Mouse (Mus musculus) embryonic facial prominence, embryonic 11.5 days (tissue): ENCODE results near the gene Dlgap5. TPM values are rescaled to one million over a fixed set of nuclear protein-coding genes. Genes with fewer than 3 reads are reported as not detected.

Experiments used
- ATAC-seq: fragments of 200-750 bp; cut with Nextera tagmentation; replicated peaks from 2 replicates; pipeline ENCODE4 v1.8.0; 2017; ENCODE audit warnings: low read depth; ENCODE audit not compliant: insufficient number of reproducible peaks, low FRiP score, low TSS enrichment
- DNase-seq: peaks from one replicate; pipeline ENCODE4 v3.0.0-alpha.2; 2015; ENCODE audit warnings: low spot score
- H3K27ac ChIP-seq: fragments of 300-500 bp; sonication (generic); replicated peaks from 2 replicates; pipeline ENCODE4 v1.5.1; 2014; ENCODE audit warnings: mild to moderate bottlenecking, low read depth, low read length, control low read depth
- H3K27me3 ChIP-seq: fragments of 300-500 bp; sonication (generic); 2 replicates; pipeline ENCODE4 v1.6.1; 2014; ENCODE audit warnings: mild to moderate bottlenecking, low read length, moderate library complexity, mixed read lengths; ENCODE audit not compliant: control insufficient read depth, insufficient read depth
- H3K36me3 ChIP-seq: fragments of 300-500 bp; sonication (generic); replicated peaks from 2 replicates; pipeline ENCODE4 v1.6.1; 2014; ENCODE audit warnings: low read depth, mild to moderate bottlenecking, low read length, moderate library complexity, mixed read lengths; ENCODE audit not compliant: control insufficient read depth, insufficient read depth
- H3K4me1 ChIP-seq: fragments of 300-500 bp; sonication (generic); 2 replicates; pipeline ENCODE4 v1.6.1; 2014; ENCODE audit warnings: low read length, mixed read lengths; ENCODE audit not compliant: control insufficient read depth, insufficient read depth
- H3K4me2 ChIP-seq: fragments of 300-500 bp; sonication (generic); 2 replicates; pipeline ENCODE4 v1.6.1; 2014; ENCODE audit warnings: low read depth, mild to moderate bottlenecking, control low read depth, low read length, moderate library complexity
- H3K4me3 ChIP-seq: fragments of 300-500 bp; sonication (generic); 2 replicates; pipeline ENCODE4 v1.5.1; 2014; ENCODE audit warnings: low read depth, low read length, control low read depth
- H3K9ac ChIP-seq: fragments of 300-500 bp; sonication (generic); replicated peaks from 2 replicates; pipeline ENCODE4 v1.6.1; 2014; ENCODE audit warnings: mild to moderate bottlenecking, control low read depth, low read length
- H3K9me3 ChIP-seq: fragments of 300-500 bp; sonication (generic); replicated peaks from 2 replicates; pipeline ENCODE4 v1.6.1; 2016; ENCODE audit warnings: mild to moderate bottlenecking, low read length, inconsistent platforms, mixed read lengths; ENCODE audit not compliant: control insufficient read depth
- WGBS: fragments of 180-500 bp; shearing (Covaris S2); extraction: QIAGEN DNeasy Blood & Tissue Kit; methylation state at CpG from one replicate; pipeline ENCODE4 v1.1.7; 2014; 5-methylcytosine and 5-hydroxymethylcytosine counted together
- polyA plus RNA-seq: library from polyadenylated mRNA; unstranded; fragments of >200 nt; fragmentation: Nextera tagmentation; extraction: Ambion mirVana; gene quantifications from 2 replicates; pipeline ENCODE4 v1.2.1, GENCODE M21; 2014

The Dlgap5 gene
- polyA plus RNA-seq, 1 experiment from 2014 or later, result 76.5 TPM

DNA sequence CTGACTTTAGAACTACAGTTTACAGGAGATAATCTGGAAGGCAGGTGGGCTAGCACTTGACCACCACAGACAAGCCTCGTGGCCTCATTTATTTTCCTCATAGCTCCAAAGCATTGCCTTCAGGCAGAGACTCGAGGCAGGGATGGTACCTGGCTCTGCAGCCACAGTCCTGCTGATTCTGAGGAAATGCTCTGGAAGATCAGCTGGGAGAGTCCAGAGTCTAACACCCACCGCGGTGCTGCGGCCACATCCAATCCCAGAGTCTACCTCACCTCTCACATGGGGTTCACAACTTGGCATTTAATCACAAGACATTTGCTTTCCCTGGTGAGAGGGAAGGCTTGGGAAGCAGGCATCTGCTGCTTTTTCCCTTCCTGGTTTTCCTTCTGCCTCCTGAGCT lies 63.3 kb downstream of the Dlgap5 start:
- Histone ChIP-seq H3K4me2 (no peak overlapping the region), H3K9ac (no peak overlapping the region), H3K4me1 (no peaks in the 10 kb centered on the region), H3K4me3 (no peak overlapping the region), H3K27ac (no peak overlapping the region), H3K36me3 (no peaks in the 10 kb centered on the region), H3K27me3 (no peaks in the 10 kb centered on the region), H3K9me3 (no peaks in the 10 kb centered on the region)
- ATAC-seq, result no peak
- 80% methylated on average over 5 of the region's 5 CpGs for WGBS
- DNase-seq, result no peak

DNA sequence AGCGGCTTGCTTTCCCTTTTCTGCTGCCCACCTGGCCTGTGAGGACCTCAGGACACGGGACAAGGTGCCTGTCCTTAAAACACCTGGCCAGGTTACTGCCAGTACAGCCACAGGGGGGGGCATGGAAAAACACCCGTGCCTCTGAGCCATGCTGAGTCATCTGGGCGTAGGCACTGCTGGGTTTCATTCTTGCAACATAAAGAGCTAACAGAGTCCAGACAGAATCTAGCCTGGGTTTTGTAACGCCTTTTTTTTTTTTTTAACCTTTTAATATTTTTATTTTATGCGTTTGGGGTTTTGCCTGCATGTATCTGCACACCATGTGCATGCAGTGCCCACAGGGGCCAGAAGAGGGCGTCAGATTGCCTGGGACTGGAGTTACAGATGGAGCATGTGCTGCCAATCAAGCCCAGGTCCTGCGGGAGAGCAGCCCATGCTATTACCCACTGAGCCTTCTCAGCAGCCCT lies 64.1 kb downstream of the Dlgap5 start:
- Histone ChIP-seq H3K9ac (no peak overlapping the region), H3K36me3 (no peaks in the 10 kb centered on the region), H3K27ac (no peak overlapping the region), H3K9me3 (no peaks in the 10 kb centered on the region), H3K4me3 (no peak overlapping the region), H3K4me2 (no peak overlapping the region), H3K27me3 (no peaks in the 10 kb centered on the region), H3K4me1 (no peaks in the 10 kb centered on the region)
- 67% methylated on average over 8 of the region's 8 CpGs for WGBS
- ATAC-seq (no peak), DNase-seq (no peak)

GRCm38 (mm10) chr14:47353240-47353639 lies 65.0 kb downstream of the Dlgap5 start:
- Histone ChIP-seq H3K4me3 (no peak overlapping the region), H3K9me3 (no peaks in the 10 kb centered on the region), H3K27ac (no peak overlapping the region), H3K4me2 (no peak overlapping the region), H3K36me3 (no peaks in the 10 kb centered on the region), H3K9ac (no peak overlapping the region), H3K4me1 (no peaks in the 10 kb centered on the region), H3K27me3 (no peaks in the 10 kb centered on the region)
- 79% methylated on average over 4 of the region's 4 CpGs for WGBS
- DNase-seq, result no peak
- no peak for ATAC-seq

GRCm38 (mm10) chr14:47352272-47352671 lies 65.9 kb downstream of the Dlgap5 start:
- no peaks in the 10 kb centered on the region for H3K9me3 ChIP-seq
- H3K27ac ChIP-seq, result no peak overlapping the region
- no peak overlapping the region for H3K9ac ChIP-seq
- ATAC-seq, result no peak
- no peaks in the 10 kb centered on the region for H3K4me1 ChIP-seq
- no peaks in the 10 kb centered on the region for H3K27me3 ChIP-seq
- no peak overlapping the region for H3K4me3 ChIP-seq
- 90% methylated on average over 10 of the region's 10 CpGs for WGBS
- DNase-seq, result no peak
- no peaks in the 10 kb centered on the region for H3K36me3 ChIP-seq
- H3K4me2 ChIP-seq, result no peak overlapping the region

- Histone ChIP-seq H3K9me3 (no peaks in the 10 kb centered on the region), H3K36me3 (no peaks in the 10 kb centered on the region), H3K9ac (no peak overlapping the region), H3K4me2 (no peak overlapping the region), H3K27me3 (no peaks in the 10 kb centered on the region), H3K27ac (no peak overlapping the region), H3K4me1 (no peaks in the 10 kb centered on the region), H3K4me3 (no peak overlapping the region)
- WGBS, result 93% methylated on average over 2 of the region's 2 CpGs
- no peak for DNase-seq
- ATAC-seq, result no peak
Measured at GRCm38 (mm10) chr14:47350974-47351373, 67.2 kb downstream of the Dlgap5 start.

GRCm38 (mm10) chr14:47346715-47347114 lies 71.5 kb downstream of the Dlgap5 start:
- ATAC-seq (no peak), DNase-seq (no peak)
- no peaks in the 10 kb centered on the region for H3K9me3 ChIP-seq
- WGBS, result 95% methylated on average over 1 of the region's 1 CpGs
- H3K27ac ChIP-seq, result no peak overlapping the region
- no peak overlapping the region for H3K9ac ChIP-seq
- no peak overlapping the region for H3K4me3 ChIP-seq
- H3K36me3 ChIP-seq, result no peaks in the 10 kb centered on the region
- H3K27me3 ChIP-seq, result no peaks in the 10 kb centered on the region
- H3K4me2 ChIP-seq, result no peak overlapping the region
- H3K4me1 ChIP-seq, result no peaks in the 10 kb centered on the region

DNA sequence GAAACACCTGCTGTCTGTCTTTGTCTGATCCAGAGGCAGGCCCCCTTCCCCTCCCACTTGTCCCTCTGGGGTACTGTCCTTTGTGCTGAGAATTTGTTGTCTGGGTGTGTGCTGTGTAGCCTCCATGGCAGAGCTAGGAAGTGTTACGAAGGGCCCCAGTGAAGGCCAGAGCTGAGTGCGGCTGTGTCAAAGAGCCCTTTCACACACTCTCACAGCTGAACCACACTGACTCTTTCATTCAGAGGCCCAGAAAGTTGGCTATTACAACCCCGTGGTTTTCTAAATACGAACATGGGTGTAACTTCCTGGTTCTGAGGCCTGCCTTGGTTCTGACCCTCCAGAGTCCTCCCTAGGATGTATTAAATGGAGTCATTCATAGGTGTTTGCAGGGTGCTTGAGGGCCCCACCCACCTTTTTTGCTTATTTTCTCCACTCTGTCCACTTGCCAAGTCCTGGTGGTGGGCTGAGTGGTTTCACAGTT lies 76.4 kb downstream of the Dlgap5 start:
- WGBS, result 52% methylated on average over 4 of the region's 4 CpGs
- H3K9ac ChIP-seq, result no peak overlapping the region
- no peak overlapping the region for H3K27ac ChIP-seq
- no peaks in the 10 kb centered on the region for H3K4me1 ChIP-seq
- H3K27me3 ChIP-seq, result no peaks in the 10 kb centered on the region
- no peak overlapping the region for H3K4me2 ChIP-seq
- ATAC-seq (0 out of 2 replicates have a peak, but pooled peaks have one; percentile 39), DNase-seq (no peak)
- no peaks in the 10 kb centered on the region for H3K36me3 ChIP-seq
- no peak overlapping the region for H3K4me3 ChIP-seq
- H3K9me3 ChIP-seq, result no peaks in the 10 kb centered on the region

DNA sequence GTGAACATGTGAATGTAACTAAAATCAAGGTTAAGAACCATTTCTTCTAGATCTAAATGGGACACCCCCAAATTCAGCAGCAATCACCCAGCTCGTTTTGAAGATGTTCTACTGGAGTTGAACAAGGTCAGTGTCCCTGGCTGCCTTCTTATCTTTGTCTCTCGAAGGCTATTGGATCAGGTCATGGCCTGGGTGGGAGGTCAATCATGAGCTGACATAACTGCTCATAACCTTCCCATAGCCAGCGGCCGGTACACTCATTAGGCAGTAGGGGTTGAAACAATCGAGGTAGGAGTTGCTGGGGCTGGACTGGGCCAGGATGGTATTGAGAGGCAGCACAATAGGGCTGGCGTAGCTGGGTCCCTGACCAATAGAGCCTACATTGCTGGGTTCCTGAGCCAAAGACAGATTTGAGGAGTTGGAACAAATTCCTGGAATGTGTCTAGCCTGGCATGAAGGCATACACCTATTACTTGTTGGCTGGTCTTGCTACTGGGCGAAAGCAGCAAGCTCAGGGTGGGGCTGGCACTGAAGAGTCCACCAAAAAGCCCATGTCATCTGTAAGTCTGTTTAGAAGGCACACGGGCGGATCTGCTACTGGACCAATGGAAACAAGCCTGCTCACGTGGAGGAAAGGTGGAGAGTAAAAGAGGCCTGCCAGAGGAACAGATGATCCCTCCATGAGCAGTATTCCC lies 77.8 kb downstream of the Dlgap5 start:
- Histone ChIP-seq H3K9me3 (no peaks in the 10 kb centered on the region), H3K27ac (no peak overlapping the region), H3K27me3 (no peaks in the 10 kb centered on the region), H3K9ac (no peak overlapping the region), H3K36me3 (no peaks in the 10 kb centered on the region), H3K4me2 (no peak overlapping the region), H3K4me1 (no peaks in the 10 kb centered on the region), H3K4me3 (no peak overlapping the region)
- ATAC-seq (no peak), DNase-seq (no peak)
- WGBS, result 88% methylated on average over 10 of the region's 10 CpGs
